Mouse (Mus musculus) left cerebral cortex, postnatal 10 days (tissue): Measurements from ENCODE around the gene Cacna1f. TPM values are rescaled to one million over a fixed set of nuclear protein-coding genes. Genes with fewer than 3 reads are reported as not detected.

ENCODE experiments used
- DNase-seq, 2 experiments: peaks; one replicate each; pipeline ENCODE4 v3.0.0; 2021 to 2022; ENCODE audit warnings: low spot score in 2 of 2, mixed read lengths in 1 of 2; ENCODE audit errors: extremely low spot score in 1 of 2
- intact Hi-C: fragments of 180-260 bp; cut with DNase I; formaldehyde crosslinking; loops from one replicate; pipeline ENCODE4 v1.15.1; 2025
- total RNA-seq, 2 experiments: library from RNA; stranded (reverse); gene quantifications; 2 replicates each; pipeline ENCODE4 v1.2.3; 2021

Cacna1f gene
- total RNA-seq, result under 1 TPM; 0.08 to 0.17 TPM

GRCm38 (mm10) chrX:7606783-7607182, at the start of gene Cacna1f:
Gene Cacna1f (plus strand): TSS chrX:7607083.
- DNase-seq, result no peak
- intact Hi-C loops, result no loop called here

GRCm38 (mm10) chrX:7563076-7563475, 43.8 kb upstream of the Cacna1f start:
- intact Hi-C loops, result loop anchor here (5.0 kb wide), 1 partner anchor 41 kb away; no protein-coding TSS in a partner anchor
- no peak for DNase-seq

- no peak for DNase-seq
- intact Hi-C loops, result no loop called here
Measured at GRCm38 (mm10) chrX:7566352-7566751, 40.5 kb upstream of the Cacna1f start.

DNA sequence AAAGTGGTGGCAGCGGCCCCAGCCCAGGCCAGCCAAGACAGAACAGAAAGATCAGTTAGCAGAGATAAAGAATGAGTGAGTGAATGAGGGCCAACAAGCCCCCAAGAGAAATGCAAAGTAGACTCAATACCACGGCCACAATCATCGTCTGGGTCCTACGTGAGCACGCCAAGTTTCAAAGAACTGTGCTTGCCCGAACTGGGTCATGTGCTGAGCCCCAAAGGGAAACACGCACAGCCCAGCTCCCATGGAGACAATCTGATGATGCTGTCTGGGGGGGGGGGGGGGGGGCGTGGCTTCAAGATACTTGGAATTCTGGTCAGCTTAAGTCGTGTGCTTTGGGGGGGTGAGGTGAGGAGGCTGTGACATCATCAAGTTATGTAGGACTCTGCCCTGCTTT, 39.4 kb upstream of the Cacna1f start:
- intact Hi-C loops, result no loop called here
- no peak for DNase-seq

DNA sequence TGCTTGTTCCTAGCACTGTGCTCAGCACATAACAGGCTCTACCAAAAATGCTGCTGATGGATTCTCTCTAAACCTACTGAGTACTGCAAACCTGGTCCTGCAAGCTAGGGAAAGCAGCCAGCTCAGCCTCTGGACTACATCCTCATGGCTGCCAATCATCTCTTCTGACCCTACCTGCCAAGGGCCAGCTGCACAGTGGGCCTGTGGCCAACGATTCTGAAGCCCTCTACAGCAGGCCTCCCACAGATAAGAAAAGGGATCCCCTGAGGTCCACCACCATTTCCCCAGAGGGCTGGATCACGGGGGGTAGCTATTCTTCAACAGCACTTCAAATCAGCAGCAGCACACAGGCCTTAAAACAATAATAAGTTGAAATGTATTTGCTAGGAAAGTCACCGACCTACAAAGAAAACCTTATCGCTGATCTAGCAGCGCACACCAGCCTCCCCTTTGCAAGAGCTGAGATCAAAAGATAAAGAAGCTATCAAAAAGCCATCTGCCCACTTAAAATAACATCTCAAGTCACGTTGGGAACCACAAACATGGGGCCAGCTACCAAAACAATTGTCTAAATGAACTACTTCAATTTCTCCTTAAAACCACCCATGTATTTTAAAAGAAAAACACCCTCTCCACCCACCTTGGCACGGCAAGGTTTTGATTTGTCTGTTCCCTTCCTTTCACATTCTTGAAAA, 36.3 kb upstream of the Cacna1f start:
- no peak for DNase-seq
- intact Hi-C loops, result loop anchor here (5.0 to 10.0 kb wide), 3 partner anchors 67 to 148 kb away; partner anchors contain the start of gene Syp

DNA sequence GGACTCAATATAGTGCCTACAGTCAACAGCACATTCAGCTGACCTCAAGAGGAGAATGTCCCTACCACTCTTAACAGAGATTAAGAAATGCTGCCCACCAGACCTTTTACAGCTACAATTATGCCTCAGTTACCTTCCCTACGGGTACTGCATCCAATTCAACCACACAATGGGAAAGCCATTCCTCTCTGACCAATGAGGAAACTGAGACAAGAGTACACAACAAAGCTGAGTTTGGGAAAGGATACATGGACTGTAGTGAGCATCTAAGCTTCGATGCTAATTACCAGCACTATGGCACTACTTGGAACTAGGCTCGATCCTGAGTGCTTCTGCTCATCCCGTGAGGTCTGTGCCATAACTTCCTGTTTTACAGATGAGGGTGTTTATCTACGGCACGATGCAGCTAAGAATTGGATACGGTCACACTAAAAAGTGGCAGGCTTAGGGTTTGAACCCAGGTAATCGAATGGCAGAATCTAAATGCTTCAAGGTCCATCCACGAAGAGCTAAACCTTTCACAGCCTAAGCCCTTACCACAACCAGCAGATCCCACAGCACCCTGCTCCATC, 35.2 kb upstream of the Cacna1f start:
- intact Hi-C loops, result loop anchor here (5.0 to 10.0 kb wide), 3 partner anchors 66 to 149 kb away; partner anchors contain the start of gene Syp
- DNase-seq, result no peak

DNA sequence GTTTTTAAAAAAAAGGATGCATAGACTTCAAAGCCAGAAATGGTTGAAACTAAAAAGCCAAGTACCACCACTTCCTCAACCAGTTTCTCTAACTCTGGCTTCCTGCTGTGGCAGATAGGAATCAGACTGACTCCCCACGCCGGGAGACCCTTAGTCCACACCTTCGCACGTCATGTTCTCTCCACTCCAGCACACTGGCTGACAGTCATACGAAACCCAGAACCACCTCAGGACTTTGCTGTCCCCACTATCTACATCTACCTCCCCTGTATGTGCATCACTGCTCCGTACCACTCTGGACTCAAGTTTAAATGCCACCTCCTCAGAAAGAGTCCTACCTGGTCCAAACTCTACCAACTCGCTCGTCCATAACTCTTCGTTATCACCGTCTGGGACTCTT, 34.4 kb upstream of the Cacna1f start:
- DNase-seq, result no peak
- intact Hi-C loops, result loop anchor here (5.0 to 10.0 kb wide), 3 partner anchors 65 to 150 kb away; partner anchors contain the start of gene Syp

DNA sequence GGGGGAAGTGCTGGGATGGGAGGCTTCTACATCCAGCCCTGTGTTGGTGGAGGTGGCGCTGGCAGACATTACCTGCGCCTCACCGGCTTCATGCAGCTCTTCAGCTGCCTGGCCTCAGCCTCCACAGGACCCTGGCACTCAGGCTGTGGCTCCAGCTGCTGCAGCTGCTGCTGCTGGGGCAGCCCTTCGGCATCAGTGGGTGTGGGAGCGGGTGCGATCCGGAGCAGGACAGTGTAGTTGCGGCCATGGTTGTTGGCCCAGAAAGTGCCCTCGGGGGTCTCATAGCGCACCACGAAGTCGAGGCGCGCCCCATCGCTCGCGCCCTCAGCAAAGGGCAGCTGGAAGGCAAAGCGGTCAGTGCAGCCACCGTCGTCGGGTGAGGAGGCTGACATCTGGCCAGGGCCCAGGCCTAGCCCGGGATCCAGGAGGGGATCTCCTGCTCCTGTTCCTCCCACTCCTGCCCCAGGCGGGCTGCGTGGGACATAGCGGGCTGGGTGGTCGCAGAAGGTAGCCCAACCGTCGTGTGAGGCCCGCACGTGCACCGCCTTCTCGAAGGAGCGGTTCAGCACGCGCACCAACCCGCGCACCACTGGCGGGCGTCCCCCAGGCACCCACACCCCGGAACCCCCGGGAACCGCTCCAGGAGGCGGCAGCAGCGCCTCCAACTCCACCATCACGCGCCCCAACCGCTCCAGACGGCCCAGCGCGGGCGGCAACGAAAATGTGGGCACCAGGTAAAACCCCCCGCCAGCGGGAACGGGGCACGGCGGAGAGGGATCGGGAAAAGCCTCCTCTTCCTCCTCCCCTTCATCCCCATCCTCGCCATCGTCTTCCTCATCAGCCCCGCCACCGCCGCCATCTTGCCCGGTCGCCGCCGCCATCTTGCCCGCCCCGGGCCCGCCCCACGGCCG, 33.5 kb upstream of the Cacna1f start, which contains the start of gene Foxp3:
TSS of gene Foxp3 (plus strand) at position 469 of the 911 bp plus-strand sequence.
- intact Hi-C loops, result loop anchor here (5.0 to 10.0 kb wide), 3 partner anchors 64 to 151 kb away; partner anchors contain the start of gene Syp
- DNase-seq, result peak; percentile 25 to 73

DNA sequence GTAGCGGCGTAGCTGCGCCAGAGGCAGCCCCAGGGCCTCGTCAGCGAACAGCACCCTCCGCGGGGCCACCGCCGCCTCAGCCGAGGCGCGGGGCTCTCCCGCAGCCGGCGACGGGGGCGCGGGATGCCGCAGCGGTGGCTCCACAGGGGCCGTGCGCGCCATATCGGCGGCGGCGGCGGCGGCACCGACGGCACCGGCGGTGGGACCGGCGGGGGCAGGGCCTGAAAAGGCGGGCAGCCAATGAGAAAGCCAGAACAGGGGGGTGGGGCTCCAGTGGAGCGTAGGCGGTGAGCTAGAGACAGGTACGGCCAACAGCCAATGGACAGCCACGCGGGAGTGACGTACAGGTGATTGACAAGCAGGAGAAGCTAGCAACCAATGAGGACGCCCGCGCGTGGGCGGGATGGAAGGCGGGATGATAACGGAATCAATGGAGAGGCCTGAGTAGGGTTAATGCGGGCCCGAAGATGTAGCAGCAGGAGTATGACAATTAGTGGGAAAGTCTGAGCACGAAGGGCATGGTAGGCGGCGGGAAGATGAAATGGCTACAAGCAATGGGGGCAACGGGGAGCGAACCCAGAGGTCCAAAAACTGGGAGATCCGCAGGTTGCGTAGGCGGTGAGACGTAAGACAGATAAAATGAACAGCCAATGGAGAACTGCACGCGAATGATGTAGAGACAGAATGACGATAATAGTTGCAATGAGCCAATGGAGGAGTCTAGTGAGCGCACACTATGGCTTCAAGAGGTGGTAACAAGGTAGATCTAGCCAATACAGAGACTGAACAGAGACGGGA, 32.6 kb upstream of the Cacna1f start, which contains the start of gene Ppp1r3f:
TSS of gene Ppp1r3f (minus strand) at position 197 of the 798 bp plus-strand sequence.
- DNase-seq, result peak; percentile 96 to 97
- intact Hi-C loops, result loop anchor here (5.0 to 10.0 kb wide), 3 partner anchors 63 to 152 kb away; partner anchors contain the start of gene Syp

DNA sequence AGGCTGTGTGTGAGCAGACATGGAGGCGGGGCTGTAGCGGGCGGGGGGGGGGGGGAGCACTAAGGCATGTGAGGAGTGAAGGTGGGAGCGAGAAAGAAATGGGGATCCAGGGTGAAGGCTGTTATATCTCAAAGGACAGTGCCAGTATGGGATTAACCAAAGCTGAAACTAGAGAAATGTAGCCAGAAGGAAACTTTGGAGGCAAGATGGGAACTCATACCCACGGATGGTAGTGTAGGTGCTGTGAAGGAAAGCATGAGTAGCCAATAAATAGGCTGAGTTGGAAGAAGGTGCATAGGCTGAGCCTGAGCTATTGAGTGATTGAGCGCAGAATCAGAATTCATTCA, 32.0 kb upstream of the Cacna1f start:
- DNase-seq, result no peak
- intact Hi-C loops, result loop anchor here (5.0 to 10.0 kb wide), 3 partner anchors 62 to 153 kb away; partner anchors contain the start of gene Syp

DNA sequence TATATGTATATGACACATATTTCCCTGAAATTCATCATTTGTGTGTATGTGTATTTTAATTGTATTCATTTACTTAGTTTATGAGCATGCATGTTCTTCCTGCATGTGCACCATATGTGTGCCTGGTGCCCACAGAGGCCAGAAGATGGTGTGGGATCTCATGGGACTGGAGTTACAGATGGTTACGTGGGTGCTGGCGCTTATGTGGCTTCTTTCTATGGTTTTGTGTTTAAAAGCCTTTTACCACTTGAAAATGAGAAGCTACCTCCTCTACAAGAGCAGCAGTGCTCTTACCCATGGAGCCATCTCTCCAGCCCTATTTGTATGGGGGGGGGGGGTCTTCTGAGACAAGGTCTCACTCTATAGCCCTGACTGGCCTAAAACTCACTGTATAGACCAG, 25.7 kb upstream of the Cacna1f start:
- DNase-seq, result no peak
- intact Hi-C loops, result no loop called here

- intact Hi-C loops, result no loop called here
- DNase-seq, result no peak
Measured at GRCm38 (mm10) chrX:7583881-7584280, 23.0 kb upstream of the Cacna1f start.

DNA sequence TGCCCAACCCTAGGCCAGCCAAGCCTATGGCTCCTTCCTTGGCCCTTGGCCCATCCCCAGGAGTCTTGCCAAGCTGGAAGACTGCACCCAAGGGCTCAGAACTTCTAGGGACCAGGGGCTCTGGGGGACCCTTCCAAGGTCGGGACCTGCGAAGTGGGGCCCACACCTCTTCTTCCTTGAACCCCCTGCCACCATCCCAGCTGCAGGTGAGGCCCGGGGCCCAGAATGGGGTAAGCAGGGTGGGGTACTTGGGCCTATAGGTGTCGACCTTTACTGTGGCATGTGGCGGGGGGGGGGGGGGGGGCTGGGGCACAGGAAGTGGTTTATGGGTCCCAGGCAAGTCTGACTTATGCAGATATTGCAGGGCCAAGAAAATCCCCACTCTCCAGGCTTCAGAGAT, 20.5 kb upstream of the Cacna1f start:
- no peak for DNase-seq
- intact Hi-C loops, result no loop called here

GRCm38 (mm10) chrX:7595371-7595770, 11.5 kb upstream of the Cacna1f start:
- DNase-seq, result peak in 1 of 2 experiments; percentile 38
- intact Hi-C loops, result no loop called here

GRCm38 (mm10) chrX:7604004-7604403, 2.9 kb upstream of the Cacna1f start:
- DNase-seq, result no peak
- intact Hi-C loops, result no loop called here

- intact Hi-C loops, result no loop called here
- peak; percentile 67 to 89 for DNase-seq
Measured at GRCm38 (mm10) chrX:7604879-7605574, 1.9 kb upstream of the Cacna1f start, which contains the start of gene Ccdc22. Gene Ccdc22 (minus strand): TSS chrX:7605517.

DNA sequence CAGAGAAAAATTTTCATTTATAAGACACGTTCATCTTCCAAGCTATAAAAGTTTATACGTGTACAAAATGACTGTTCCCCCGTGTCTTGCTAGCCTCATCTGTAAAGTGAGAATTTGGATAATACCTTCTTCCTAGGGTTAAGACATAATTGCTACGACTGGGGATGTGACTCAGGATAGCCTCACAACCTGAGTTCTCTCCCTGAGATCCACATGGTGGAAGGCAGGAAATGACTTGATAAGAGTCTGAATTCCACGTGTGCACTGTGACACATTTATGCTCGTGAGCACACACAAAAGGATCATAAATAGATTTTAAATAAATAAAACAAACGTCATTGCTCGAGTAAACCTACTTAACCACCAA, 1.3 kb upstream of the Cacna1f start:
- intact Hi-C loops, result no loop called here

GRCm38 (mm10) chrX:7610035-7610434, 3.2 kb downstream of the Cacna1f start:
- intact Hi-C loops, result no loop called here
- no peak for DNase-seq

More for the DNA sequence above, 1.3 kb upstream of the Cacna1f start:
- no peak for DNase-seq
